Mouse (Mus musculus) gastrocnemius, adult 8-10 months (tissue): ENCODE measurements around the gene L2hgdh. TPM values are rescaled to one million over a fixed set of nuclear protein-coding genes. Genes with fewer than 3 reads are reported as not detected.

ENCODE experiments used
- DNase-seq, 2 experiments: peaks; one replicate each; pipeline ENCODE4 v3.0.0; 2022; ENCODE audit warnings: low spot score in 2 of 2
- total RNA-seq, 4 experiments: library from RNA; stranded (reverse); gene quantifications; 2 replicates each; pipeline ENCODE4 v1.2.4; 2022

The L2hgdh gene
- 10 to 100 TPM; 41.3 to 48.5 (median 45.1) TPM for total RNA-seq

GRCm38 (mm10) chr12:69724711-69725460 is at the start of gene L2hgdh, which contains the start of gene Atp5s:
Gene L2hgdh, minus strand, starts transcription at chr12:69724873.
Gene Atp5s, plus strand, starts transcription at chr12:69724950.
- DNase-seq: peak; percentile 93 to 96

GRCm38 (mm10) chr12:69768841-69769240 is 44.2 kb upstream of the L2hgdh start:
- no peak for DNase-seq

GRCm38 (mm10) chr12:69767476-69768258 is 43.0 kb upstream of the L2hgdh start:
- no peak for DNase-seq

- DNase-seq: no peak
Observed at GRCm38 (mm10) chr12:69766185-69766904, 41.7 kb upstream of the L2hgdh start.

GRCm38 (mm10) chr12:69765543-69765942 is 40.9 kb upstream of the L2hgdh start:
- no peak for DNase-seq

DNA sequence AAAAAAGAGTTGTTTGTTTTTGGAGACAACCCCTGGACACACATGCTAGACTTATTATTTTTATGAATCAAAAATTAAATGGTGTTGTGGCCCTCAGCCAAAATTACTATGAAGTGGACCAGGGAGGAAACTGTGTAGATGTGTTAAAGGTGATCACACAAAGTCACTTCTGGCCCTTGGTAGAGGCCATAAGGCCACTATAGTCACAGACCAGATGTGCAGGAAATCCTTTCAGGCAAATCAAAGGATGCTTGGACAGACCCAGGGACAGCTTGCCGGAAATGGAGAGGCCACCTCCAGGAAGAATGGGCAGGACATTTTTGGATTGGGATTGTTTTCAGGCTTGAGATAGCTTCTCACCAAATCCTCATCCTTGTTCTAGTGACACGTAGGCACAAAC is 36.9 kb upstream of the L2hgdh start:
- no peak for DNase-seq

DNA sequence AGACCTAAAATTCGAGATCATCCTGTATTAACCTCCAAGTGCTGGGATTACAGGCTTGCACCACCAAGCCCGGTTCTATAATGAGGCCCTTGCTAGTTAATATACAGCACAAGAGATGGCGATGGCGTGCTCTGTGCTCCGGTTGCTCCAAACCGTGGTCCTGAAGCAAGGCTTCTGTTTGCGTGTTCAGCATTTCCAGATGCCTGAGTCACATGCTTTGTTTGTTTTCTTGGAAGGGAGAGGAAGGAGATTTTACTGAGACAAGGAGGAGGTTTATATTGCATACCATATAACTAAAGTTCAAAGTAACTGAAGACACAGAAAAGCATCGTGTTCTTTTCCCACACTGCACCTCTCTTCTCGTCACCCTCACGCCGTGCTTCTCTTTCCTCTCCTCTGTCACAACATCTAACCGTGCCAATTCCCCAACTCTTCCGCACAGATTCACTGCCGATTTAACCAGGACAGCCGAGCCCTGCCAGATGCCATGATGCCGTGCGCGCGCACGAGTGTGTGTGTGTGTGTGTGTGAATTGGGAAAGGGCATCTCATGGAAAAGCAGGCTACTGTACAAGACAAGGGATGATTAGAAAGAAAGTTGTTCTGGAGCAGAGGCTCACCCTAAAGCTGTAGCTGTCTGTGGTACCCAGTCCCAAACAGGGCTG is 36.2 kb upstream of the L2hgdh start:
- no peak for DNase-seq

- DNase-seq: no peak
Observed at GRCm38 (mm10) chr12:69760014-69760413, 35.3 kb upstream of the L2hgdh start.

- no peak for DNase-seq
Observed at GRCm38 (mm10) chr12:69759267-69759885, 34.7 kb upstream of the L2hgdh start.

DNA sequence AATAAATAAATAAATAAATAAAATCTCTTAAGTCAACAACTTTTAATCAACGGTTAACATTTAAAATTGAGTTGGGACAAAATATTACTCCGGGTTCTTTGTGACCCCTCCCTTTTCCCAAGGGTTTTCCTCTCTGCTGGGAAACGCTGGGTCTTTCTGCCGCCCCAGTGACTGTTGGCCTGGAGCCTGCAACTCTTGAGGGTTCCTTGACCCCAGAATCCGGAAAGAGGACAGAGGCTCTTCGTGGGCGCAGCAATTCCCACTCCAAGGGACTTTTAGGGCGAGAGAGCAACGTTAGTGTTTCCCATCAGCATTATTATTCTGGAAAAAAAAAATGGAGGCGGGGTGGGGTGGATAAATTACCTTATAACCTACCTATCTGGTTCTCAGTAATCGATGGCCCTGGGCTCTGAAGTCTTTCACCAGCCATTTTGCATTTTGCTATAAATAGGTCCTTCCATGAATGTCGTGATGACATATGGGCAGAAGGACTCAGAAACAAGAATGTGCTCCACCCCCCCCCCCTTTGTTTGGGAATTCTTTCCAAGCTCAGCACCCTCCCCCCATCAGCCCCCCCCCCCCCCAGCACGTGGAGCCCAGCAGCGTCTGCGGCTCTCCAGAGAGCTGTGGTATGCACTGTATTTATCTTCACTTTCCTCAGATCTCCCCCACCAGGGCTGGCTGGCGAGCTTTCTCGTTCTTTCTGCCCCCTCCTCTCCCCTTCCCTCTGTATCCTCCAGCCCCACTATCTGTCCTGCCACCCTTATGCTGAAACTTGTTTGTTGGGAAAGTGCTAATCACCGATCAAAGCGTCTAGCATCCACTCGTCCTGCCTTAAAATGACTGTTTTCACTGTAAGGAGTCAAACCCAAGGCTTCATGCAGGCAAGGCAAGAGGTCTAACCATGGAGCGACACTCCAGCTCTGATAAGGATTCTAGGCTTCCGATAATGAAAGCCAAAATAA is 33.8 kb upstream of the L2hgdh start:
- DNase-seq: no peak

DNA sequence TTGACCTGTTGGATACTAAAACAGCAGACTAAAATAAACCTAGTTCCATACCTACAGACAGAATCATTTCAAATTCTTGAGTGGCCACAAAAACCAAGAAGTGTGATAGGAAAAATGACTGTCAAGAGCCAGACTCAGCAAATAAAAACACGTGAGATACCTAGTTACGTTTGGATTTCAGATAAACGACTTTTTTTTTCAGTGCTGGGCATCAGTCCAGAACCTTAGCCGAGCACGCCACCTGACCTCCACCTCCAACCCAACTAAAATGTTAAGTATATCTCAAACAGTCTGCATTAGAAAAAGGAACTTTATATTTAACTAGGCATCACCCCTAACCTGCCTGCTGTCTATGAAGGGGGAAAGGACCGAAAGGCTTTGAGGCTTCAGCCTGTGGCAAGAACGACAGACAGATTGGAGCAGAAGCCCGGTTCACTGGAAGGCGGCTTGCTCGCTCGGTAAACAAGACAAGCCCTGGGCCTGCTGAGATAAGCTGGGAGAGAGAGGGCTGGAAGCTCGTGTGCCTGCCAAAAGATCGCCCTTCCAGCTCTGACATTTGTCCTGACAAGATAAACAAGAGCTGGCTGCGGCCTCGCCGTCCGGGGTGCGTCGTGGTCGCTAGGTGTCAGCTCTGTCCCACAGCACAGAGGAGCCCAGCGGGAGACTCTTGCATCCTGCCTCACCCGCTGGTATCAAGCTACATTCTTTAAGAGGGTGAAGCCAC is 32.9 kb upstream of the L2hgdh start:
- peak; percentile 67 to 79 for DNase-seq

DNA sequence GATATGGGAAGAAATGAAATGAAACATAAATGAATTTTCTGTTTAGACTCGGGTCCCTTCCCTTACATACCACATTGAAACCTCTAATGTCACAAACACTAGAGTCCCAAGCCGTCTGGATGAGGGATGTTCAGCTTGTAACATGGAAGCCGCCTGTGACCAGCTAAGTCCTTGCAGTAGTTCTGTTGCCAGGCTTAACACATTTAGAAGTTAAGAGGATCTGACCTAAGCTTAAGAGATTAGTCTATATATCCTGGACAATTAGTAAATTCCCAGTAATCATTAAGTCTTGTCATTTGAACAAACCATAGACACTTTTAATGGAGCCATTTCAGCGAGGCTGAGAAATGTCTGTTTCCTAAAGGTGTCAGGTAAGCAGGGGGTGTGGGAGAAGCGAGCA is 31.3 kb upstream of the L2hgdh start:
- no peak for DNase-seq

DNA sequence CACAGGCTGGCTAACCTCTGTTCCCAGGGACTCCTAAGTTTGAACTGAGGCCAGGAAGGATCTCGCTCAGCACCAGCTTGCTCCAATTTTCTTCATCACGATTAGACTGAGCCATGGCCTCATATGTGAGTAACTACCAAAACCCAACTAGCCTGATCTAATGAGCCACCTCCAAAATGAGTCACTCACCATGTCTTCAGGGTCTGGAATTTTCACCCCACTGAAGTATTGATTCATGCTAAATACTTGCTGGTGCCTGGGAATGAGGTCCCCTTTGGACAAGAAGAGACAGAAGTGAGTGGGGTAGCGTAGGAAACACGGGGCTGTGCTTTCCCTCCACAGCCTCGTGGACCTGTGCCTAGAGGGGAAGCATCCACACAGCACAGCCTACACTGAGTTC is 29.3 kb upstream of the L2hgdh start:
- no peak for DNase-seq

DNA sequence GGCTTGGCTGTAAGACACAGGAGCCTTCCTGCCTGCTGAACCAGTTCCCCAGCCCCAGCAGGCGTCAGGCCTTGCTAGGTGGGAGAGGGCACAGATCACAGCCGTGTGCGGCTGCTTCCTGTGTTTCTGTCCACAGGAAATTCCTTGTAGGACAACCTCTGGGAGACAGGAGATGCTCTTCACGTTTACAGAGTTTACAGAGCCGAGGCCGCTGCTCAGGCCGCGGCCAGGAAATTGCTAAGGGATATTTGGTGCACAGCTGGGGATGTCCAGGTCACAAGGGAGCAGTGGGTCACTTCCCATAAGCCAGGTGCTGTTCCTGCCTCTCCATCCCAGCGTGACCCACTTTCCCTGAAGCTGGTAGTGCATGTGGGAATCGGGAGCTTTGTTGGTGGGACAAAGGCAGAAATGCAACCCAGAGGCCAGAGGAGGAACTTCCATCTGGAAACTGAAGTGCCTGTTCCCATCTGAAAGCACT is 27.2 kb upstream of the L2hgdh start:
- no peak for DNase-seq

GRCm38 (mm10) chr12:69744138-69744537 is 19.5 kb upstream of the L2hgdh start:
- no peak for DNase-seq

DNA sequence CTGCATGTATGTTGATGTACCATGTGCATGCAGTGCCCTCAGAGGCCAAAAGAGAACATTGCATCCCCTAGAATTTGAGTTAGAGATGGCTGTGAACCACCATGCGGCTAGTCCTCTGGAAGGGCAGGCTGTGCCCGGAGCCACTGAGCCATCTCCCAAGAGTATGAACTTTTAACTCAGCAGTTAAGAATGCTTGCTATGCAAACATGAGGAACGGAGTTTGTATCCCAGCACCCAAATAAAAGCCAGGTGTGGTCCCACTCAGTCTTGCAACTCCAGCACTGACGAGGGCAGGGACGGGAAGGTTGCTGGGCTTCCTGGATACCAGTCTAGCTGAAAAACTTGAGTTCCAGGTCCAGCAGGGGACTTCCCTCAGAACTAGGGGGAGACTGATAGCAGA is 17.3 kb upstream of the L2hgdh start:
- DNase-seq: no peak

DNA sequence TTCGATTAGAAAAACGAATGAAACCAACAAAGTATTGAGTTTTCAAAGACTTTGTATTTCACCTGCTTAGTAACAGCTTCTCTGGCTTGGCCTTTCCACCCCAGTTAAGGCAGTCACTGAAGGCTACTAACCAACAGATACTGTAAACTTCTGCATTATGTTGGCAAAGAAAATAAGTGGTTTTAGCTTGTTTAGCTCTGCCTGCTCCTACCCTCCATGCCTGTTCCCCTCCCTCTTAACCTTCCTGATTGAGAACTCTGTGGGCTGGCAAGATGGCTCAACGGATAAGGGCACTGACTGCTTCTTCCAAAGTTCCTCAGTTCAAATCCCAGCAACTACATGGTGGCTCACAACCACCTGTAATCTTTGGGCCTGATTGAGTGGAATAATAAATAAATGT is 9.2 kb upstream of the L2hgdh start:
- no peak for DNase-seq

GRCm38 (mm10) chr12:69733518-69733917 is 8.8 kb upstream of the L2hgdh start:
- no peak for DNase-seq

- DNase-seq: no peak
Observed at GRCm38 (mm10) chr12:69732221-69732620, 7.5 kb upstream of the L2hgdh start.
